Mouse (Mus musculus): ENCODE data around the gene Abhd18. TPM values are rescaled to one million over a fixed set of nuclear protein-coding genes. Genes with fewer than 3 reads are reported as not detected.
"Not testable (repeated sequence)": the region's sequence is repeated elsewhere in the genome, so short reads cannot be mapped to it uniquely, and the experiment has no call there.

The Abhd18 gene
- polyA plus RNA-seq, 1 experiment from 2014 or later = 11.7 TPM

DNA sequence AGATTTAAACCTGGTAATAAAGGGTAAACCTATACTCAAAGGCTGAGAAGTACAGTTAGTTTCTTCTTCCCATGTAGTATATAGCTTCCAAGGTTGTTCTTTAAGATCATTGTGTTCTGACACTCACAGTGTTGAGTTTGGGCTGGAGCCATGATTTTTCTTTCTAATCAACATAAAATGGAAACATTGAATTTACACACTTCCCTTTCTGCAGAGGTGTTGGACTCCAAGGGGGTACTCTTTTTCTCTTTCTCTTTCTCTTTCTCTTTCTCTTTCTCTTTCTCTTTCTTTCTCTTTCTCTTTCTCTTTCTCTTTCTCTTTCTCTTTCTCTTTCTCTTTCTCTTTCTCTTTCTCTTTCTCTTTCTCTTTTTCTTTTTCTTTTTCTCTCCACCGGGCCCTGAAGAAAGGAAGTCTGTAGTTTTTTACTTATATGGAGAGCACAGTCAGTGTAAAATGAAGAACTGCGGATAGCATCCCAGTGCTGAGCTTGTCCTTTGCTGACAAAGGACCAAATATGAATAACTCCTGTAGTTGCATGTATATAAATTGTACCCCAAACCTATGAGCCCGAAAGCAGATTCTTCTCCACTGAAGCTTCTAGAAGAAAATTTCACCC, 6.5 kb downstream of the Abhd18 start:
- not testable (repeated sequence) for H3K4me3 ChIP-seq; H3K4me1 ChIP-seq; H3K9ac ChIP-seq; ATAC-seq (ENCODE audit: low FRiP score); H3K4me2 ChIP-seq (replicated peaks); H3K36me3 ChIP-seq; H3K27ac ChIP-seq; H3K27me3 ChIP-seq; H3K9me3 ChIP-seq (replicated peaks)
- 86% methylated on average over 3 of the region's 3 CpGs for WGBS

DNA sequence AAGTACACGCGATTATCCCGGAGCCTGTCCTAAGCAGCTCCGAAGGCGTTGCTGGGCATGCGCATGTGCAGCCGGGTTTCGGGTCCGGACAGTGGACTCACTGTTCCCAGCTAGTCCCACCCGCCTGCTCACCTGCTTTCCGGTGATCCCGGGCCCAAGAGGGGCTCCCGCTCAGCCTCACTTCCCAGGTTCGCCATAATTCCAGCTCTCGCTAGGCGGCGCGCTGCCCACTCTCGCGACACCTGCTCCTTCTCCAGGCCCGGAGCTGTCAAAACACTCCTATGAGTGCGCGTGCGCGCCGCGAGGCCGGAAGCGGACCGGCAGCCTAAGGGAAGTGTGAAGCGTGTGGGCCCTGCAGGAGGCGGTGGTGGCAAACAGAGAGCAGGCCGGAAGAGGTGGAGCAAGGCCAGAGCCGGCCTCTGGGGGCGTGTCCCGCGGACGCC, 47.1 kb downstream of the Abhd18 start:
- 1% methylated on average over 38 of the region's 38 CpGs for WGBS
- peak overlapping the region; percentile 52 for H3K27ac ChIP-seq
- H3K36me3 ChIP-seq = not testable (repeated sequence)

DNA sequence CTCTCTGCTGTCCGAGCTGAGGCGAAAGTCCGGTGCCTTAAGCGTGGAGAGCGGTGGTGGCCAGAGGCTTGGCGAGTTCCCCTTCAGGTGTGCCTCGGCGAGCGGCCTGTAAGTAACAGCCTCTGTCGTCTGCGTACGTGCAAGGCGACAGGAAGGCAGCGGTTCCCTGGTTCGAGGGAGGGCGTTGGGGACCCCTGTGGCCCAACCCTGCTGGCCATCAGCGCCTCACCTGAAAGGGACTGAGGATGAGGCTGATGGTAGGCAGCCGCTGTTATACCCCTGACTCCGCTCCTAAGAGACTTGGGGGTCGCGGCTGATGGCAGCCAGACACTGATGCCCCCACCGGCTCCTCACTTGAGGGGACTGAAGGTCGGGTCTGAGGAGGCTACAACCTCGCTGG, 47.6 kb downstream of the Abhd18 start:
- H3K36me3 ChIP-seq; H3K9me3 ChIP-seq (replicated peaks); ATAC-seq (ENCODE audit: low FRiP score); H3K27me3 ChIP-seq; H3K4me1 ChIP-seq: not testable (repeated sequence)
- peak overlapping the region; percentile 53 for H3K4me3 ChIP-seq
- peak overlapping the region; percentile 52; the same call in 1 of the 2 replicates for H3K27ac ChIP-seq
- peak overlapping the region; percentile 69 for H3K9ac ChIP-seq
- H3K4me2 ChIP-seq (replicated peaks) = peak overlapping the region; percentile 67
- WGBS = 1% methylated on average over 23 of the region's 24 CpGs

More for the DNA sequence above, 47.1 kb downstream of the Abhd18 start:
- not testable (repeated sequence) for H3K4me1 ChIP-seq; H3K27me3 ChIP-seq; H3K9me3 ChIP-seq (replicated peaks)
- peak overlapping the region; percentile 64 for H3K9ac ChIP-seq
- H3K4me3 ChIP-seq = peak overlapping the region; percentile 53
- ATAC-seq (ENCODE audit: low FRiP score) = peak; percentile 100
- H3K4me2 ChIP-seq (replicated peaks) = peak overlapping the region; percentile 51

DNA sequence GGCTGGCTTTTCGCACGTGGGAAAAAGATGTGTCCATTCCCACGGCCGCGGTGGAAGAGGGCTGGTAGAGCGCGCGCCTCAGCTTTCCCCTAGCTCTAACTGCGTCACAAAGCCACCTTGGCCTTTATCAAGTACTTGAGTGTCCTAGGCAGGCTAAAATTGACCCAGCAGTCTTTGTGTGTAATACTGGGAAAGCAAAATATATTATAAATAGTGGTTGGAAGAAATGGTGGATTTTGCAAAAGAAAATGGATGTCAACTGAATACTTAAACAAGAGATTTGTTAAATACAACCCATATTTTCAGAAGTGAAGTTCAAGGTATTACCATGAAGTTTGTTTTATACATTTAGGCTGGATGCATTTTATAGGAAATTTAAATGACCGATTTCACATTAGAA, 55.7 kb downstream of the Abhd18 start, which contains the start of gene 1700034I23Rik:
1700034I23Rik (minus strand) TSS at position 101 of the 400 bp plus-strand sequence.
- not testable (repeated sequence) for H3K36me3 ChIP-seq; H3K4me3 ChIP-seq; H3K27me3 ChIP-seq; H3K9ac ChIP-seq; H3K9me3 ChIP-seq (replicated peaks); H3K27ac ChIP-seq; ATAC-seq (ENCODE audit: low FRiP score); H3K4me2 ChIP-seq (replicated peaks); H3K4me1 ChIP-seq
- WGBS = 97% methylated on average over 7 of the region's 10 CpGs

DNA sequence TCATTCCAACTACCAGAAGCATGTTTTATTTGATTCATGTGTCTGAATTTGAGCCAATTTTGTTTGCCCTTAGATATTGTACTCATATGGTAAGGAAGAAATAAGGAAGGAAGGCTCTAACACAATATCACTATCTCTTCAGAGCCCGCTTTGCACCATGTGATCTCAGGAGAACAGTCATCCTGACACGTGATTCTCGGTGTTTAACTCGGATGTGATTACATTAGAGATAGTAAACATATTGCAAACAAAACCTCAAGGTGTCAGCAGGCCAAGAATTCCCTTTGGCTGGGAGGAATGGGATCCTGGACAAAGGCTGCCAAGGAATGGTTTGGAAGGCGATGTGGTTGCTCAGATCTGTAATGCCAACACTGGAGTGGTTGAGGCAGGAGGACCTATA, 91.4 kb downstream of the Abhd18 start:
- H3K9me3 ChIP-seq (replicated peaks) = no peaks in the 10 kb centered on the region
- no peak overlapping the region for H3K9ac ChIP-seq
- no peak overlapping the region for H3K4me3 ChIP-seq
- H3K4me1 ChIP-seq = no peaks in the 10 kb centered on the region
- H3K36me3 ChIP-seq = peaks cover 13% of the 10 kb centered on the region
- WGBS = 91% methylated on average over 5 of the region's 5 CpGs
- no peak for ATAC-seq (ENCODE audit: low FRiP score)
- no peak overlapping the region for H3K4me2 ChIP-seq (replicated peaks)
- H3K27ac ChIP-seq = no peak overlapping the region
- no peaks in the 10 kb centered on the region for H3K27me3 ChIP-seq

DNA sequence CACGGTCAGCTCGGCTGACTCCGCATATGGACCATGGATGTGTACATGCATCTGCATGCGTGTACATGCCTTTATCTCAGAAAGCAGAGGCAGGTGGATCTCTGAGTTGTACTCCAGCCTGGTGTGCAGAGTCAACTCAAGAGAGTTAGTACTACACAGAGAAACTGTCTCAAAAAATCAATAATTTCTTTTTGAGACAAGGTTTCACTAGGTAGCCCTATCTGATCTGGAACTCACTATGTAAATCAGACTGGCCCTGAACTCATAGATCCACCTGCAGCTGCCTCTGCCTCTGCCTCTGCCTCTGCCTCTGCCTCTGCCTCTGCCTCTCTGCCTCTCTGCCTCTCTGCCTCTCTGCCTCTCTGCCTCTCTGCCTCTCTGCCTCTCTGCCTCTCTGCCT, 91.8 kb downstream of the Abhd18 start:
- H3K9me3 ChIP-seq (replicated peaks) = no peaks in the 10 kb centered on the region
- no peak overlapping the region for H3K9ac ChIP-seq
- no peak overlapping the region for H3K27ac ChIP-seq
- no peaks in the 10 kb centered on the region for H3K27me3 ChIP-seq
- no peak for ATAC-seq (ENCODE audit: low FRiP score)
- no peak overlapping the region for H3K4me2 ChIP-seq (replicated peaks)
- WGBS = 94% methylated on average over 4 of the region's 4 CpGs
- peaks cover 10% of the 10 kb centered on the region for H3K36me3 ChIP-seq
- H3K4me3 ChIP-seq = no peak overlapping the region
- no peaks in the 10 kb centered on the region for H3K4me1 ChIP-seq

DNA sequence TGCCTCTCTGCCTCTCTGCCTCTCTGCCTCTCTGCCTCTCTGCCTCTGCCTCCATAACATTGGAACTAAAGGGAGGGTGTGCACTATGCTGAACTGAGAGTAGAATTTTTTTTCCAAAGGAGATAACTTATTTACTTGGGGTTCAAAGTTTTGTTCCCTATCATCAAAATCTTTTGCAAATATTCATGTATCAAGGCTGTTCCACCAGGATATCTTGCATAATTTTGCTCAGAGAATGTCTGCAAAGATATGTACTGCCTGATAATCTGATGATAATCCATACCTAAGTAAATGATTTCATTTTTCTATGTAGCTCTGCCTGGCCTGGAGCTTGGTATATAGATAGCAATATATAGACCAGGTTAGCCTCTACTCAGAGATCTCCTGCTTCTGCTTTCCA, 92.2 kb downstream of the Abhd18 start:
- no peaks in the 10 kb centered on the region for H3K9me3 ChIP-seq (replicated peaks)
- no peaks in the 10 kb centered on the region for H3K4me1 ChIP-seq
- no peak overlapping the region for H3K4me3 ChIP-seq
- no peaks in the 10 kb centered on the region for H3K27me3 ChIP-seq
- H3K4me2 ChIP-seq (replicated peaks) = no peak overlapping the region
- H3K36me3 ChIP-seq = peaks cover 5% of the 10 kb centered on the region
- no peak for ATAC-seq (ENCODE audit: low FRiP score)
- H3K9ac ChIP-seq = no peak overlapping the region
- no peak overlapping the region for H3K27ac ChIP-seq

GRCm38 (mm10) chr3:40949170-40949902, 102.6 kb downstream of the Abhd18 start, which contains the start of gene Larp1b:
Gene Larp1b, plus strand, starts transcription at chr3:40949828.
- Histone ChIP-seq H3K4me2 (replicated peaks) (peak within 1 kb of the TSS; percentile 98), H3K4me3 (peak within 1 kb of the TSS; percentile 86), H3K27me3 (peaks cover 30% of the 10 kb centered on the region), H3K9ac (peak within 1 kb of the TSS; percentile 81), H3K36me3 (no peaks in the 10 kb centered on the region), H3K9me3 (replicated peaks) (no peaks in the 10 kb centered on the region), H3K27ac (peak within 1 kb of the TSS; percentile 73), H3K4me1 (peaks cover 8% of the 10 kb centered on the region)
- under 1% methylated on average over 65 of the region's 66 CpGs for WGBS
- ATAC-seq (ENCODE audit: low FRiP score) = peak; percentile 98

DNA sequence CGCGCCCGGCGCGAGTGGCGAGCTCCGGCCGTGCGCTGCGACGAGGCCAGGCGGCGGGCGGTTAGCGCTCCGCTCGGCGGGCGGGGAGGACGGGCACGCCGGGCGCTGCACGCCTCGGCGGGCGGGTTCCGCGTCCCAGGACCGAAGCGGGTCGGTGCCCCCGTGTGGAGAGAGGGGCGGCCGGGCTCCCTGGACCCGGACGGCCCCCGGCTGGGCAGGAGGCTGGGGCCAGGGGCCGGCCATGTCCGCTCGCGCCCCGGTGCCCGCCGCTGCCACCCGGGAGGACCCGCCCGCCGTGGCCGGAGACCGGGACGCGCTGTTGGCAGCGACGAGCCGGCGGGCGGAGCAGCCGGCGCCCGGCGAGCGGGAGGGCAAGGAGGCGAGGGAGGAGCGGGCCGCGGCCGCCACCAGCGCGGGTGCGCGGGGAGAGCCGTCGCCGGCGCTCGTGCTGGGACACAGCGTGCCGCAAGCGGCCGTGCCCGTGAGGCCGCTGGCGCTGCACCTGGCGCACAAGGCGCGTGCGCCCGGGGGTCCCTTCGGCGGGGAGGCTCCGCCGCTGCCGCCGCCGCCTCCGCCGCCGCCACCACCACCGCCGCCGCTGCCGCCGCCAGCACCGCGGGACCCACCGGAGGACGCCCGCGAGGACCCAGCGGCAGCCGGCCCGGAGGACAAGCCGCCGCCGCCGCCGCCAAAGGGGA, 103.3 kb downstream of the Abhd18 start:
- peak overlapping the region; percentile 98 for H3K4me2 ChIP-seq (replicated peaks)
- peak; percentile 80 for ATAC-seq (ENCODE audit: low FRiP score)
- peak overlapping the region; percentile 81 for H3K9ac ChIP-seq

DNA sequence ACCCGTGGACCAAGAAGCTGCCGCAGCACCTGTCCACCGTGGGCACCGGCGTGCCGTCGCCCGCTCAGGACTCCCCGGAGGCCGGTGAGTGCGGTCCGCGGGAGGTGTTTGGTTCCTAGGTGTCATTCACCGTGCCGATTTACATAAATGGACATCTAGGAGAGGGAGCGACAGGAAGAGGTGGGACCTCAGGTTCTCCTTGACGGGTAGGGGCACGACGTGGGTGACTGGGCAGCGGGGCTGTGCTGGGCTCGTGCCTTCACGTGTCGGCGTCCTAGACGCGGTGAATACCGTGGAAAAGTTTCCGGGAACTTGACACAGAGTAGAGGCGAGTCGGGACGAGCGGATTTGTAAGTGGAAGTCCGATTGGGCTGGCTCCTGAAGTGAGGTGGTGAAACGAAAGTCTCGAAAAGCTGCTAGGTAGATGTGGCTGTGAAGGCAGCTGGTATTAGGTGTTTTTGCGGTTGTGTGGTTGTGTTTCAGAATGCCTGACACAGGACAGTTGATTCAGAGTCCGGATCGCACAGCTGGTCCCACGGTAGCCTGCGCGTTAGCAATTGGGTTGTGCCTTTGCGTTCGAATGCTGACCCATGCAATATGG, 103.9 kb downstream of the Abhd18 start:
- Histone ChIP-seq H3K9ac (peak overlapping the region; percentile 81), H3K4me1 (peaks cover 8% of the 10 kb centered on the region), H3K4me3 (peak overlapping the region; percentile 86), H3K4me2 (replicated peaks) (peak overlapping the region; percentile 98), H3K36me3 (no peaks in the 10 kb centered on the region), H3K27ac (peak overlapping the region; percentile 73), H3K27me3 (peaks cover 30% of the 10 kb centered on the region), H3K9me3 (replicated peaks) (no peaks in the 10 kb centered on the region)
- under 1% methylated on average over 43 of the region's 43 CpGs for WGBS
- ATAC-seq (ENCODE audit: low FRiP score) = no peak

More for the DNA sequence above, 103.3 kb downstream of the Abhd18 start:
- peak overlapping the region; percentile 86 for H3K4me3 ChIP-seq
- no peaks in the 10 kb centered on the region for H3K9me3 ChIP-seq (replicated peaks)
- peaks cover 8% of the 10 kb centered on the region for H3K4me1 ChIP-seq
- H3K27ac ChIP-seq = peak overlapping the region; percentile 73
- no peaks in the 10 kb centered on the region for H3K36me3 ChIP-seq
- under 1% methylated on average over 54 of the region's 118 CpGs for WGBS
- H3K27me3 ChIP-seq = peaks cover 30% of the 10 kb centered on the region

DNA sequence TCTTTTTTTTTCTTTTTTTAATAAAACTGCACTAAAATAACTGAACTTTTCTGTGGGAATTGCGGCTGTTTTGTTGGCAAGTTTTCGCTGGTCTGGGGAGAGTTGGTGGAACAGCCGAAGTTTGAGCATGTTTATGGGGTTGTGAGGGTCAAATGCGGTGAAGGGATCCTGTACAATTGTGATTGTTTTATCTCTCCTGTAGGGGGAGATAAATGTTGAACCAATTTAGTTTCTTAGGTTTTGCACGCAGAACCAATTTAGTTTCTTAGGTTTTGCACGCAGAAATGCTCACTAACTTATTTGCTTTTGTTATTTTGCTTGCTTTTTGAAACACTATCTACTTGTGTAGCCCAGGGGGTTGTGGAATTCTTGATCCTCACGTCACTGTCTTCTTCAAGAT, 104.6 kb downstream of the Abhd18 start:
- peak overlapping the region; percentile 98 for H3K4me2 ChIP-seq (replicated peaks)
- peaks cover 30% of the 10 kb centered on the region for H3K27me3 ChIP-seq
- no peak for ATAC-seq (ENCODE audit: low FRiP score)
- H3K27ac ChIP-seq = no peak overlapping the region
- WGBS = 10% methylated on average over 7 of the region's 7 CpGs
- no peak overlapping the region for H3K9ac ChIP-seq
- H3K4me3 ChIP-seq = peak overlapping the region; percentile 86
- no peaks in the 10 kb centered on the region for H3K36me3 ChIP-seq
- H3K9me3 ChIP-seq (replicated peaks) = no peaks in the 10 kb centered on the region
- H3K4me1 ChIP-seq = peaks cover 8% of the 10 kb centered on the region

DNA sequence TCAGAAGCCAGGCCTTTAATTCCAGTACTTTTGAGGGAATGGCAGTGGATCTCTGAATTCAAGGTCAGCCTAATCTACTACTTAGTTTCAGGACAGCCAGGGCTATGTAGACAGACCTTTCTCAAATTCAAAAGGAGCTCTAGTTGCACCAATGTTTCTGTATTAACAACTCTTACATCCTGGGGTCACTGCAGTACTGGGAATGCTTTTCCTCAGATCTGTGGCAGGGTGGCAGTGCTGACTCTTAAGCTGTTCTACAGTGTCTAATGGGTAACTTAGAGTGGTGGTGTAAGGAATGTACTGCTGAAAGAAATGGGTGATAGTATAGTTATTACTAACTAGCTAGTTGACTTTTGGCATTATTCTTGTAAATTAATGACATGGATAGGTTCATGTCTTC, 105.8 kb downstream of the Abhd18 start:
- no peaks in the 10 kb centered on the region for H3K36me3 ChIP-seq
- no peak for ATAC-seq (ENCODE audit: low FRiP score)
- no peaks in the 10 kb centered on the region for H3K9me3 ChIP-seq (replicated peaks)
- no peak overlapping the region for H3K27ac ChIP-seq
- H3K4me3 ChIP-seq = no peak overlapping the region
- peaks cover 8% of the 10 kb centered on the region for H3K4me1 ChIP-seq
- no peak overlapping the region for H3K9ac ChIP-seq
- H3K4me2 ChIP-seq (replicated peaks) = no peak overlapping the region
- peaks cover 25% of the 10 kb centered on the region for H3K27me3 ChIP-seq
